Mouse (Mus musculus): ENCODE results near the gene Myb.

- TF ChIP-seq CTCF (IDR thresholded peaks at IDR 0.05; ENCODE audit: borderline replicate concordance, insufficient read depth, low read depth, low read length) = no peak
- TF ChIP-seq POLR2A (IDR thresholded peaks at IDR 0.05; ENCODE audit: borderline replicate concordance, insufficient read depth, low read length) = no peak
Observed at GRCm38 (mm10) chr10:21192436-21192835, 31.7 kb upstream of the Myb start.
